Mouse (Mus musculus): ENCODE measurements around the gene Tenm3. TPM values are rescaled to one million over a fixed set of nuclear protein-coding genes. Genes with fewer than 3 reads are reported as not detected.

The Tenm3 gene
- polyA plus RNA-seq, 2 experiments = 38.0 to 48.1 TPM

- Histone ChIP-seq H3K4me2 (replicated peaks; ENCODE audit: low read depth, low read length, severe bottlenecking) (no peak overlapping the region), H3K4me3 (replicated peaks; ENCODE audit: low read length) (no peak overlapping the region), H3K27ac (replicated peaks; ENCODE audit: low read depth, low read length) (no peak overlapping the region), H3K9me3 (ENCODE audit: control insufficient read depth, low read length) (no peaks in the 10 kb centered on the region), H3K27me3 (ENCODE audit: control insufficient read depth, insufficient read depth, low read length) (no peaks in the 10 kb centered on the region), H3K9ac (ENCODE audit: low read depth, low read length, severe bottlenecking) (no peak overlapping the region), H3K4me1 (ENCODE audit: control insufficient read depth, insufficient read depth, low read length) (0 out of 2 replicates have a peak, but pooled peaks cover 10% of the 10 kb centered on the region), H3K36me3 (ENCODE audit: control insufficient read depth, insufficient read depth, low read length) (no peaks in the 10 kb centered on the region)
- DNase-seq (ENCODE audit: low spot score) = no peak
- no peak for ATAC-seq (ENCODE audit: low FRiP score, low read depth)
- no peak for TF ChIP-seq POLR2A (IDR thresholded peaks at IDR 0.05; ENCODE audit: borderline replicate concordance, extremely low read depth, insufficient read depth, insufficient read length)
- 75% methylated on average over 5 of the region's 5 CpGs for WGBS
Measured at GRCm38 (mm10) chr8:48467633-48468032, 376.1 kb downstream of the Tenm3 start.

- Histone ChIP-seq H3K4me1 (ENCODE audit: control insufficient read depth, insufficient read depth, low read length) (peaks cover 10% of the 10 kb centered on the region), H3K4me2 (replicated peaks; ENCODE audit: low read depth, low read length, severe bottlenecking) (no peak overlapping the region), H3K9ac (ENCODE audit: low read depth, low read length, severe bottlenecking) (no peak overlapping the region), H3K27ac (replicated peaks; ENCODE audit: low read depth, low read length) (peak overlapping the region; percentile 61; the same call in 1 of the 2 replicates), H3K36me3 (ENCODE audit: control insufficient read depth, insufficient read depth, low read length) (no peaks in the 10 kb centered on the region), H3K9me3 (ENCODE audit: control insufficient read depth, low read length) (no peaks in the 10 kb centered on the region), H3K4me3 (replicated peaks; ENCODE audit: low read length) (no peak overlapping the region), H3K27me3 (ENCODE audit: control insufficient read depth, insufficient read depth, low read length) (no peaks in the 10 kb centered on the region)
- ATAC-seq (ENCODE audit: low FRiP score, low read depth) = peak; percentile 53; the same call in 1 of the 2 replicates
- 12% methylated on average over 5 of the region's 5 CpGs for WGBS
- DNase-seq (ENCODE audit: low spot score) = peak; percentile 70
- no peak for TF ChIP-seq POLR2A (IDR thresholded peaks at IDR 0.05; ENCODE audit: borderline replicate concordance, extremely low read depth, insufficient read depth, insufficient read length)
Measured at GRCm38 (mm10) chr8:48458373-48458772, 385.4 kb downstream of the Tenm3 start.

- Histone ChIP-seq H3K9ac (ENCODE audit: low read depth, low read length, severe bottlenecking) (no peak overlapping the region), H3K4me3 (replicated peaks; ENCODE audit: low read length) (no peak overlapping the region), H3K9me3 (ENCODE audit: control insufficient read depth, low read length) (no peaks in the 10 kb centered on the region), H3K4me1 (ENCODE audit: control insufficient read depth, insufficient read depth, low read length) (peaks cover 14% of the 10 kb centered on the region), H3K36me3 (ENCODE audit: control insufficient read depth, insufficient read depth, low read length) (no peaks in the 10 kb centered on the region), H3K27me3 (ENCODE audit: control insufficient read depth, insufficient read depth, low read length) (no peaks in the 10 kb centered on the region), H3K27ac (replicated peaks; ENCODE audit: low read depth, low read length) (no peak overlapping the region), H3K4me2 (replicated peaks; ENCODE audit: low read depth, low read length, severe bottlenecking) (no peak overlapping the region)
- no peak for TF ChIP-seq POLR2A (IDR thresholded peaks at IDR 0.05; ENCODE audit: borderline replicate concordance, extremely low read depth, insufficient read depth, insufficient read length)
- DNase-seq (ENCODE audit: low spot score) = no peak
- no peak for ATAC-seq (ENCODE audit: low FRiP score, low read depth)
- WGBS = 36% methylated on average over 22 of the region's 22 CpGs
Measured at GRCm38 (mm10) chr8:48456328-48457124, 387.2 kb downstream of the Tenm3 start.

- peaks cover 27% of the 10 kb centered on the region for H3K4me1 ChIP-seq (ENCODE audit: control insufficient read depth, insufficient read depth, low read length)
- no peak for TF ChIP-seq POLR2A (IDR thresholded peaks at IDR 0.05; ENCODE audit: borderline replicate concordance, extremely low read depth, insufficient read depth, insufficient read length)
- H3K4me3 ChIP-seq (replicated peaks; ENCODE audit: low read length) = peak overlapping the region; percentile 7; the same call in 1 of the 2 replicates
- no peaks in the 10 kb centered on the region for H3K36me3 ChIP-seq (ENCODE audit: control insufficient read depth, insufficient read depth, low read length)
- H3K4me2 ChIP-seq (replicated peaks; ENCODE audit: low read depth, low read length, severe bottlenecking) = peak overlapping the region; percentile 45
- H3K27me3 ChIP-seq (ENCODE audit: control insufficient read depth, insufficient read depth, low read length) = no peaks in the 10 kb centered on the region
- ATAC-seq (ENCODE audit: low FRiP score, low read depth) = peak; percentile 27; the same call in 1 of the 2 replicates
- no peaks in the 10 kb centered on the region for H3K9me3 ChIP-seq (ENCODE audit: control insufficient read depth, low read length)
- WGBS = 19% methylated on average over 7 of the region's 7 CpGs
- H3K9ac ChIP-seq (ENCODE audit: low read depth, low read length, severe bottlenecking) = no peak overlapping the region
- DNase-seq (ENCODE audit: low spot score) = peak; percentile 11
- H3K27ac ChIP-seq (replicated peaks; ENCODE audit: low read depth, low read length) = peak overlapping the region; percentile 59
Measured at GRCm38 (mm10) chr8:48451247-48451635, 392.5 kb downstream of the Tenm3 start.

- Histone ChIP-seq H3K27me3 (ENCODE audit: control insufficient read depth, insufficient read depth, low read length) (no peaks in the 10 kb centered on the region), H3K36me3 (ENCODE audit: control insufficient read depth, insufficient read depth, low read length) (no peaks in the 10 kb centered on the region), H3K27ac (replicated peaks; ENCODE audit: low read depth, low read length) (peak overlapping the region; percentile 59), H3K4me3 (replicated peaks; ENCODE audit: low read length) (peak overlapping the region; percentile 7; the same call in 1 of the 2 replicates), H3K4me1 (ENCODE audit: control insufficient read depth, insufficient read depth, low read length) (peaks cover 27% of the 10 kb centered on the region), H3K9ac (ENCODE audit: low read depth, low read length, severe bottlenecking) (no peak overlapping the region), H3K4me2 (replicated peaks; ENCODE audit: low read depth, low read length, severe bottlenecking) (peak overlapping the region; percentile 45), H3K9me3 (ENCODE audit: control insufficient read depth, low read length) (no peaks in the 10 kb centered on the region)
- no peak for TF ChIP-seq POLR2A (IDR thresholded peaks at IDR 0.05; ENCODE audit: borderline replicate concordance, extremely low read depth, insufficient read depth, insufficient read length)
- ATAC-seq (ENCODE audit: low FRiP score, low read depth) (peak; percentile 58), DNase-seq (ENCODE audit: low spot score) (peak; percentile 48)
- WGBS = 34% methylated on average over 23 of the region's 23 CpGs
Measured at GRCm38 (mm10) chr8:48450397-48451246, 393.1 kb downstream of the Tenm3 start.
